Mouse (Mus musculus) right cerebral cortex, postnatal 25 days (tissue): ENCODE results near the gene Rfc2.

ENCODE experiments used
- DNase-seq: peaks from one replicate; pipeline ENCODE4 v3.0.0; 2022

Rfc2 gene

GRCm38 (mm10) chr5:134567445-134567844 is 13.7 kb upstream of the Rfc2 start:
- no peak for DNase-seq

- DNase-seq = no peak
These were observed 13.1 kb upstream of the Rfc2 start for GRCm38 (mm10) chr5:134568030-134568429.

- DNase-seq = no peak
These were observed 12.1 kb upstream of the Rfc2 start for GRCm38 (mm10) chr5:134568964-134569491.

- peak; percentile 38 for DNase-seq
These were observed 9.2 kb upstream of the Rfc2 start for GRCm38 (mm10) chr5:134571730-134572507.

GRCm38 (mm10) chr5:134572508-134573214 is 8.5 kb upstream of the Rfc2 start:
- no peak for DNase-seq

- no peak for DNase-seq
These were observed 5.3 kb upstream of the Rfc2 start for GRCm38 (mm10) chr5:134575833-134576232.

- DNase-seq = no peak
These were observed 4.5 kb upstream of the Rfc2 start for GRCm38 (mm10) chr5:134576517-134577220.

GRCm38 (mm10) chr5:134577534-134577933 is 3.6 kb upstream of the Rfc2 start:
- no peak for DNase-seq

GRCm38 (mm10) chr5:134579135-134579534 is 2.0 kb upstream of the Rfc2 start:
- no peak for DNase-seq

GRCm38 (mm10) chr5:134582221-134582907 is 1.2 kb downstream of the Rfc2 start:
- DNase-seq = peak; percentile 93

GRCm38 (mm10) chr5:134583006-134583883 is 2.1 kb downstream of the Rfc2 start:
- DNase-seq = no peak

GRCm38 (mm10) chr5:134583884-134584213 is 2.7 kb downstream of the Rfc2 start:
- DNase-seq = no peak

- no peak for DNase-seq
These were observed 3.6 kb downstream of the Rfc2 start for GRCm38 (mm10) chr5:134584798-134585197.

GRCm38 (mm10) chr5:134589900-134590299 is 8.7 kb downstream of the Rfc2 start:
- no peak for DNase-seq

GRCm38 (mm10) chr5:134592026-134592581 is 10.9 kb downstream of the Rfc2 start:
- DNase-seq = no peak

- no peak for DNase-seq
These were observed 11.9 kb downstream of the Rfc2 start for GRCm38 (mm10) chr5:134593093-134593492.

- DNase-seq = no peak
These were observed 16.5 kb downstream of the Rfc2 start for GRCm38 (mm10) chr5:134597711-134598110.

GRCm38 (mm10) chr5:134604376-134604775 is 23.2 kb downstream of the Rfc2 start:
- DNase-seq = no peak

- DNase-seq = no peak
These were observed 25.1 kb downstream of the Rfc2 start for GRCm38 (mm10) chr5:134606314-134606713.

GRCm38 (mm10) chr5:134607121-134607520 is 26.0 kb downstream of the Rfc2 start:
- no peak for DNase-seq

- no peak for DNase-seq
These were observed 28.9 kb downstream of the Rfc2 start for GRCm38 (mm10) chr5:134609916-134610643.
